Mouse (Mus musculus): ENCODE data around the gene Gnai1.
"Not testable (repeated sequence)": the region's sequence is repeated elsewhere in the genome, so short reads cannot be mapped to it uniquely, and the experiment has no call there.

The Gnai1 gene

GRCm38 (mm10) chr5:18360281-18360819 is at the start of gene Gnai1:
Gene Gnai1 (minus strand): TSS chr5:18360355.
- peak; percentile 68 for ATAC-seq (ENCODE audit: low TSS enrichment)

DNA sequence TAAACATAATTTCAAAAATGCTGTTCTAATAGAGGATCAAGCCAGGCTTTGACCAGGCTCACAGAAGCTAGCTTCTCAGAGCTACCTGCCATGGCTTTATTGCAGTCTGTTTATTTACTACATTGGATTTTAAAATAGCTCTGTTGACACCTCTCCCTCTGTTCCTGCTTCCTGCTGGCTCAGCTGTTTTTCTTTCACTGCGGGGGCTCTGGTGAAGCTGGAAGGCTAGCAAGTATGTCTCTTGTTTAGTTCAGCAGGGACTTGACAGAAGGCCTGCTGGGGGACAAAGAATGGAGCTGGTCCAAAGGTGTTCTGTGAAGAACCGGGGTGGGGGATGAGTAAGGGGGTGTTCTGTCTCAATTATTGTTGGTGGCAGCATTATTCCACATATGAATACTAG is 7.7 kb upstream of the Gnai1 start:
- peak; percentile 55 for ATAC-seq (ENCODE audit: low TSS enrichment)

DNA sequence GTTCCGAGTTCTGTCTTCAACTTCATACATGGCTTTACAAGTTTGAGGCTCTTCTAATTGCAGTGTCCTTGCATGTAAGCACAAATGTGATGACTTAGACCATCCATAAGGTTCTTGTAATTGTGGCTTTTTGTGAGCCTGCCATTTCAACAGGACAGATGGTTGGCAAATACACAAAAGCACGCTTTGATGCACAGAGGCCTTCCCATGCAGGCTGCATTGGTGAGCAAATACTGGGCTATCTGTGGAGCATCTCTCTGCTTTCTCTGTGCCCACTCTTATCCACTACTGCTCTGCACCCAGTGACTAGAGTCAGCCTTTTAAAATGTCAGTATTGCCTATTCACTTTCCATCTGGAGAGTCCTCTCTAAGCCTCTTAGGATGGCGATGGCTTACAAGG is 5.3 kb upstream of the Gnai1 start:
- no peak for ATAC-seq (ENCODE audit: low TSS enrichment)

DNA sequence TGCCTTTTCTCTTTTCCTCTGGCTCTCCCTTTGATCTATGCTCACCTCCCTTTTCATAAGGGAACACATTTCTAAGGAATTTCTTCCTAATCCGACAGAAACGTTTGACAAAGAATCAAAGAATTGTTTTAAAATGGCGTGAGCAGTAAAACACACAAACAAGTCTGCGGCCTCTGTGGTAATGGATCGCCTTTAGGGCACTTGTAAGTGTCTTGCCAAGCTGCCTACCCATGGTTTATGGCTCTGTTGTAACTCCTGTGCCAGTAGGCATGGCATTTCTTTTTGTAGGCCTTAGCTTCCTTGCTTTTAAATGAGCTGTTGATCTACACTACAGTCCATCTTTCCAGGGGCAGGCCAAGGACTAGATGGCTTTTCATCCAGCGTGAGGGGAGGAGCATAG is 801 bp upstream of the Gnai1 start:
- ATAC-seq (ENCODE audit: low TSS enrichment): no peak

- ATAC-seq (ENCODE audit: low TSS enrichment): peak; percentile 51
Observed at GRCm38 (mm10) chr5:18359376-18360280, 527 bp downstream of the Gnai1 start.

DNA sequence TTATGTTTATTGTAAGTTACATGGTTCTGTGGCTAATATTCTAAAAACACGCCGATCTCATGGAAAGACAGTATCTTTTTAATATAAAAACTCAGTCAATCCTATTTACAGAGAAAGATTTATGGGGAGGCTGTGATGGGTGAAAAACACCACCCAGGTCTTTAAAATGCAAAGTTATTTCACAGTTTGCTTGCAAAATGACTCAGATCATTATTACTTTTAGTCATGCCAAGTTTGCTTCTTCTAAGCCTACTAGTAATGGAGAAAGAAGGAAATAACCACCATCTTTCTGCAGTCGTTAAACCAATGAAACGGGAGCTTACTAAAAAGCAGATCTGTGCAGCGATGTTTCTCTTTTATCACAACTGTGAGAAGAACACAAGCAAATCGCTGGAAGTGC is 1.4 kb downstream of the Gnai1 start:
- ATAC-seq (ENCODE audit: low TSS enrichment): no peak

DNA sequence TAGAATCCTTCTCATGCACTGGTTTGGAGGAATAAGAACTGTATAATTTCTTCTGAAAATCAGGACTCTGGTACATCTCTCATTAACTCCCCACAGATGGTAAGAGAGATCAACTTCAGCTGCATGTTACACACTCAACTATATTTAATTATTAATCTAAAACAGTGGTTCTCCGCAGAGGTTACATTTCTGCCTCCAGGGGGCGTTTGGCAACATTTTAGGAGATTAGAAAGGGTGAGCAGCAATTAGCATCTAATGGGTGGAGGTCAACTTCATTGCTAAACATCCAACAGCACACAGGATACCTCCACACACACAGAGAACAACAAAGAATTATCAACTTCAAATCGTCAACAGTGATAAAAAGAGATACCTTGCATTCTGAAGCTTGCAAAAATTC is 2.0 kb downstream of the Gnai1 start:
- ATAC-seq (ENCODE audit: low TSS enrichment): no peak

- ATAC-seq (ENCODE audit: low TSS enrichment): peak; percentile 84
Observed at GRCm38 (mm10) chr5:18347297-18347696, 12.9 kb downstream of the Gnai1 start.

DNA sequence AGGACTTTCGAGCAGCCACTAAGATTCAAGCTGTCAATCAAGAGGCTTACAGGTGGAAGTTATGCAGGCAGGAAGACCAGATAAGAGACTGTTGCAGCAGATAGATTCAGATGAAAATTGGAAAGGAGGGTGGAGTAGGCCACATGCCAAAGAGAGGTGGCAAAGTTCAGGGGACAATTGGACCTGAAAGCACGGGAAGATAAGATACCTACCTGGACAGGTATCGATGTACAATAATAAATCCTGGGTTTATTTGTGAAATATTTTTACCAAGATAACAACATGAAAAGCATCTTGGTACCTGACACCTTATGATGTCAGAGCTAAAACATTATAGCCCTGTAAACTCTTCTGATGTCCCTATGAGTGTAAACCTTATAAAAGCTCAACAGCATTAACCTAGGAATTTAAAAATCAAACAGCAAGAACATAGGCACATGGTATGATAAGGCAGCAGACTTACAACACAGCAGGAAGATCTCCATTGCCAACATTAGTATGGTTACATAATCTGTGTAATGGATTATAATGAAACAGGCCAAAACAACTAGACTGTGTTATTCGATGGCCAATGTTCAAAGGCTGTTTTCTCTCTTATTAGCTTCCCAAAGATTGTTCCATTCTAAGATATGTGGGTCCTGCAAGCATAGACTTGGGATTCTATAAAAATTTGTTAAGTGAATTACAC is 16.6 kb downstream of the Gnai1 start:
- no peak for ATAC-seq (ENCODE audit: low TSS enrichment)

- peak; percentile 45 for ATAC-seq (ENCODE audit: low TSS enrichment)
Observed at GRCm38 (mm10) chr5:18342765-18343454, 17.2 kb downstream of the Gnai1 start.

DNA sequence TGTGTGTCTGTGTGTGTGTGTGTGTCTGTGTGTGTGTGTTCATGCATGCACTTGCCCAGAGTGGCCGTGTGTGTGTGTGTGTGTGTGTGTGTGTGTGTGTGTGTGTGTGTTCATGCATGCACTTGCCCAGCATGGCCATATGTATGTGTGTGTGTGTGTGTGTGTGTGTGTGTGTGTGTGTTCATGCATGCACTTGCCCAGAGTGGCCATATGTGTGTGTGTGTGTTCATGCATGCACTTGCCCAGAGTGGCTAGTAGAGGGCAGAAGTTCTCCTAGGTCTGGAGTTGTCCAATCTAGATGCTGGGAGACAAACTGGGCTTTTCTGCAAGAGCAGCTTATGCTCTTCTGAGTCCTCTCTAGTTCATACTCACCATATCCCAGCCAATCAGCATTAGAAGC is 18.3 kb downstream of the Gnai1 start:
- ATAC-seq (ENCODE audit: low TSS enrichment): not testable (repeated sequence)

- no peak for ATAC-seq (ENCODE audit: low TSS enrichment)
Observed at GRCm38 (mm10) chr5:18332256-18332655, 27.9 kb downstream of the Gnai1 start.

- peak; percentile 59 for ATAC-seq (ENCODE audit: low TSS enrichment)
Observed at GRCm38 (mm10) chr5:18330726-18331125, 29.4 kb downstream of the Gnai1 start.

DNA sequence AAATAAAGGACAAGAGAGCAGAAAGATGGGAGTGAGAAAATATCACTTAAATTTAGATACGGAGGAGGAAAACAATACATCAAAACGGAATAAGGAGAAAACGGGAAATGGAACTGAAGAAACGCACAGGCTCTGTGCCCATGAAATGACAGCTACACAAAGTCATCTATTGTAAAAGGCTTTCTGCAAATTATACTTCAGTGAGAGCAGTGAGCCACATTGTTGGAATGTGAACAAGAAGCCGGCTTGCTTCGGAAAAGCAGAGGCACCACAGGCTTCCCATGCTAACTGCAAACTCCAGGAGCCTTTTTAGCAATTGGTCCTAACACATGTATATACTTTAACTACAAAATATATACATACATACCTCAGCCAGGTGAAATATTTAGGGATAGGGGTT is 34.0 kb downstream of the Gnai1 start:
- ATAC-seq (ENCODE audit: low TSS enrichment): peak; percentile 60

DNA sequence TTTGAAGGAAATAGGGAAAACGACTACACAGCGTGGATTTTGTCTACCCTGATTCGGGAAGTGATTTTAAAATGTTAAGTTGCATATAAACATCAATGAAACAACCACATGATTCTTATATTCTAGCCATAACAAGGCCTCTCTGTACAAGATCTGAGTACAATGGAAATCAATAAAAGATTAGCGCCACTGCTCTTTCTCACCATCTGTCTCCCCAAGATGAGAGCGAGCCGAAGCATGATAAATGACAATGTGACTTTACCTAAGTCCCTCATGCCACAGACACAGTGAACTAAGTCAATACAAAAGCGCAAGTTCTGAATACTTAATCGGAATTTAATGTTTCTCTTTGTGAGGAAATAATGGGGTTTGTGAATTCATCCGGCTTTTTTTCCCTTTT is 36.6 kb downstream of the Gnai1 start:
- no peak for ATAC-seq (ENCODE audit: low TSS enrichment)

DNA sequence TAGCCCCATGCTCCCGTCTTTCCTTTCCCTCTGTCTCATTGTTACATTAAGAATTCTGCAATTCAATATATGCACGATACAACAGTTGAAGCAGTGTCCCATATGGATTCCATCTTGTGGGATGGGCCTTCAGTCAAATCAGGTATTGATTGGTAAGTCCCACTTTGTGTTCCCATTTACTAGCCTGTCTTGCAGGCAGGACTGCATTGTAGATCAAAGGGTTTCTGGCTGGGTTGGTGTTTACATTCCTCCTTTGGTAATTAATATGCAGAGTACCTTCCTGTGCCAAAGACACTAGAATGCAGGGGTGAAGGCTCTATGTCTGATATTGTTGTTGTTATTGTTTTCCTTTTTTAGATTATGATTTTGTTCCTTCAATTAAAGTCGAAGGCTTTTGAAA is 38.5 kb downstream of the Gnai1 start:
- ATAC-seq (ENCODE audit: low TSS enrichment): no peak

DNA sequence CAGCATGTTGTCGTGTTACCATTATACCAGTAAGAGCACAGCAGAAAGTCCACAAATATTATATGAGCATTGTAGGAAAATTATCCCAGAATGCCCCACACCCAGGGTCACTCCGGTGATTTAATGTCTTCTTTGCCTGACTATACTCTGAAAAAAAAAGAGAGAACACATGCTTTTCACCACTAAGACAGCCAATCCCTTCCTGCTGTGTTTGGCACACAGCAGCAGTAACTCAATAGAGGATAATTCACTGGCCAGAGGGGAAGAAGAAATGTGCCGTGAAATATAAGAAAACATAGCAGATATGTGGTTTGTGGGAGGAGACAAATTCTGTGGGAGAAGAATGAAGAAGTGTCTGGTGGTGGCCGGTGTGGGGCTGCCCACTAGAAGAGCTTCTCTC is 41.3 kb downstream of the Gnai1 start:
- ATAC-seq (ENCODE audit: low TSS enrichment): 0 out of 2 replicates have a peak, but pooled peaks have one; percentile 11

- ATAC-seq (ENCODE audit: low TSS enrichment): peak; percentile 92
Observed at GRCm38 (mm10) chr5:18307229-18307804, 52.8 kb downstream of the Gnai1 start.

- ATAC-seq (ENCODE audit: low TSS enrichment): no peak
Observed at GRCm38 (mm10) chr5:18296584-18296983, 63.6 kb downstream of the Gnai1 start.

GRCm38 (mm10) chr5:18292744-18293143 is 67.4 kb downstream of the Gnai1 start:
- ATAC-seq (ENCODE audit: low TSS enrichment): peak; percentile 67

DNA sequence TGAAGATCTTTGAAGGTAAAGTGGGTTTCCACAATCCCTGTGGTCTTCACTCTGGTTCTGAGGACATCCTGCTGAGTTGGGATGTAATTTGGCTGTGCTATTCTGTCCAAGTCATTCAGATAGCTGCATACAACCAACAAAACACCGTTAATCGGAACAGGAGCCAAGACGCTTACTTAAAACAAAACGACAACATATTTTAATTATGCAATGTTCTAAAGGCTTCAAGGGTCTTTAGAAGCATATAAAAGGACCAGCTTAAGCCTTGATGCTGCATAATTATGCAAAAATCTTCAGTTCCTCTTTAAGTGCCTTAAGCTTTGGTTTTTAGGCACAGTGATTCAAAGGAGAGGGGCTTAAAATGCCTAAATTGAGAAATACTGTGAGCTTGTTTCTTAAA is 70.6 kb downstream of the Gnai1 start:
- no peak for ATAC-seq (ENCODE audit: low TSS enrichment)

DNA sequence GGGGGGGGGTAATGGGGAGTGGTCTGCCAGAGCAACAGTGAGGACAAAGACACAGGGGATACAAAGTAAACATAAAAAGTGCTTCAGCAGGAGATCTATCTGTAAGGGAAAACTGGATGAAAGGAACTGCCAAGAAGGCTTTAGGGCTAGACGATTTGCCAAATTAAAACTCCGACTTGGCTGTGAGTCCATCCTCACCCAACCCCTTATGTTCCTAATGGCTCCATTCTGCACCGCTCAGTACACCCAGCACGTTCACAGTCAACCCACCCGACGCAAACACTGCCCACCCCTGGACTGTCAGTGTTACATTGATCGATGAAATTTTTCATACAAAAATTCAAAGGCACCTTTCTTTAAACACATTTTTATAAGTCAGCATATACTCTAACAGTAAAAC is 71.5 kb downstream of the Gnai1 start:
- 0 out of 2 replicates have a peak, but pooled peaks have one; percentile 17 for ATAC-seq (ENCODE audit: low TSS enrichment)

Data from frontal cortex, adult (tissue).